Mouse (Mus musculus): ENCODE measurements around the gene Raet1d. TPM values are rescaled to one million over a fixed set of nuclear protein-coding genes. Genes with fewer than 3 reads are reported as not detected.
"Not testable (repeated sequence)": the region's sequence is repeated elsewhere in the genome, so short reads cannot be mapped to it uniquely, and the experiment has no call there.

Raet1d gene
- 7.4 TPM for polyA plus RNA-seq (2012; fragmentation: generic; extraction: Trizol)
- long read RNA-seq, experiment 1, partial matches to known transcripts = 1 of 9 reads
- long read RNA-seq, experiment 1, other reads (novel, unspliced or antisense) = 8 of 9 reads
- long read RNA-seq, experiment 2, partial matches to known transcripts = 0 of 5 reads
- long read RNA-seq, experiment 2, other reads (novel, unspliced or antisense) = 5 of 5 reads

- H3K79me3 ChIP-seq (ENCODE audit: low read depth); H3K4me3 ChIP-seq (ENCODE audit: insufficient read depth, poor library complexity, severe bottlenecking); H3K27me3 ChIP-seq (ENCODE audit: control insufficient read depth, insufficient read depth, insufficient read length); H3ac ChIP-seq (ENCODE audit: control insufficient read depth, insufficient read length, low read depth); H3K36me3 ChIP-seq (ENCODE audit: control insufficient read depth, insufficient read depth); H3K79me2 ChIP-seq (ENCODE audit: control insufficient read depth, insufficient read depth): not testable (repeated sequence)
Measured at GRCm38 (mm10) chr10:22360252-22360651, at the start of gene Raet1d. Raet1d (plus strand) TSS chr10:22360552.

- Histone ChIP-seq H3K79me3 (ENCODE audit: low read depth) (no peaks in the 10 kb centered on the region), H3K27me3 (ENCODE audit: control insufficient read depth, insufficient read depth, insufficient read length) (no peaks in the 10 kb centered on the region), H3ac (ENCODE audit: control insufficient read depth, insufficient read length, low read depth) (no peak overlapping the region), H3K36me3 (ENCODE audit: control insufficient read depth, insufficient read depth) (no peaks in the 10 kb centered on the region), H3K79me2 (ENCODE audit: control insufficient read depth, insufficient read depth) (no peaks in the 10 kb centered on the region), H3K4me3 (ENCODE audit: insufficient read depth, poor library complexity, severe bottlenecking) (no peak overlapping the region)
- TF ChIP-seq USF1 (IDR thresholded peaks at IDR 0.05; ENCODE audit: low read depth) (no peak), MYOD1 (IDR thresholded peaks at IDR 0.05; ENCODE audit: control insufficient read depth, insufficient read length, low read depth) (no peak), FOSL1 (IDR thresholded peaks at IDR 0.05; ENCODE audit: insufficient read depth, low read length, poor library complexity, severe bottlenecking) (no peak), MAX (IDR thresholded peaks at IDR 0.05) (no peak), CEBPB (IDR thresholded peaks at IDR 0.05; ENCODE audit: low read depth) (no peak), CTCF (IDR thresholded peaks at IDR 0.05; ENCODE audit: control insufficient read depth, insufficient read depth, insufficient read length) (no peak), MYOG (IDR thresholded peaks at IDR 0.05; ENCODE audit: control insufficient read depth, extremely low read depth, insufficient read length) (no peak)
Measured at GRCm38 (mm10) chr10:22322858-22323257, 37.5 kb upstream of the Raet1d start.

GRCm38 (mm10) chr10:22345721-22346120 lies 14.6 kb upstream of the Raet1d start:
- H3ac ChIP-seq (ENCODE audit: control insufficient read depth, insufficient read length, low read depth); H3K36me3 ChIP-seq (ENCODE audit: control insufficient read depth, insufficient read depth); H3K79me3 ChIP-seq (ENCODE audit: low read depth); H3K79me2 ChIP-seq (ENCODE audit: control insufficient read depth, insufficient read depth); H3K27me3 ChIP-seq (ENCODE audit: control insufficient read depth, insufficient read depth, insufficient read length); H3K4me3 ChIP-seq (ENCODE audit: insufficient read depth, poor library complexity, severe bottlenecking): not testable (repeated sequence)

GRCm38 (mm10) chr10:22353548-22354195 lies 6.7 kb upstream of the Raet1d start:
- not testable (repeated sequence) for H3K79me3 ChIP-seq (ENCODE audit: low read depth); H3K79me2 ChIP-seq (ENCODE audit: control insufficient read depth, insufficient read depth); H3K4me3 ChIP-seq (ENCODE audit: insufficient read depth, poor library complexity, severe bottlenecking); H3K27me3 ChIP-seq (ENCODE audit: control insufficient read depth, insufficient read depth, insufficient read length); H3K36me3 ChIP-seq (ENCODE audit: control insufficient read depth, insufficient read depth); H3ac ChIP-seq (ENCODE audit: control insufficient read depth, insufficient read length, low read depth)

GRCm38 (mm10) chr10:22354196-22354574 lies 6.2 kb upstream of the Raet1d start:
- not testable (repeated sequence) for H3ac ChIP-seq (ENCODE audit: control insufficient read depth, insufficient read length, low read depth); H3K36me3 ChIP-seq (ENCODE audit: control insufficient read depth, insufficient read depth); H3K79me2 ChIP-seq (ENCODE audit: control insufficient read depth, insufficient read depth); H3K27me3 ChIP-seq (ENCODE audit: control insufficient read depth, insufficient read depth, insufficient read length); H3K4me3 ChIP-seq (ENCODE audit: insufficient read depth, poor library complexity, severe bottlenecking); H3K79me3 ChIP-seq (ENCODE audit: low read depth)

GRCm38 (mm10) chr10:22357373-22357772 lies 3.0 kb upstream of the Raet1d start:
- H3K27me3 ChIP-seq (ENCODE audit: control insufficient read depth, insufficient read depth, insufficient read length); H3K79me2 ChIP-seq (ENCODE audit: control insufficient read depth, insufficient read depth); H3ac ChIP-seq (ENCODE audit: control insufficient read depth, insufficient read length, low read depth); H3K4me3 ChIP-seq (ENCODE audit: insufficient read depth, poor library complexity, severe bottlenecking); H3K79me3 ChIP-seq (ENCODE audit: low read depth); H3K36me3 ChIP-seq (ENCODE audit: control insufficient read depth, insufficient read depth): not testable (repeated sequence)

- not testable (repeated sequence) for H3K4me3 ChIP-seq (ENCODE audit: insufficient read depth, poor library complexity, severe bottlenecking); H3K27me3 ChIP-seq (ENCODE audit: control insufficient read depth, insufficient read depth, insufficient read length); H3K36me3 ChIP-seq (ENCODE audit: control insufficient read depth, insufficient read depth)
Measured at GRCm38 (mm10) chr10:22360957-22361356, 605 bp downstream of the Raet1d start.

GRCm38 (mm10) chr10:22361415-22362352 lies 1.3 kb downstream of the Raet1d start:
- H3K4me3 ChIP-seq (ENCODE audit: insufficient read depth, poor library complexity, severe bottlenecking); H3K79me3 ChIP-seq (ENCODE audit: low read depth); H3ac ChIP-seq (ENCODE audit: control insufficient read depth, insufficient read length, low read depth); H3K79me2 ChIP-seq (ENCODE audit: control insufficient read depth, insufficient read depth); H3K36me3 ChIP-seq (ENCODE audit: control insufficient read depth, insufficient read depth); H3K27me3 ChIP-seq (ENCODE audit: control insufficient read depth, insufficient read depth, insufficient read length): not testable (repeated sequence)

More at GRCm38 (mm10) chr10:22360957-22361356, 605 bp downstream of the Raet1d start:
- H3K79me2 ChIP-seq (ENCODE audit: control insufficient read depth, insufficient read depth); H3K79me3 ChIP-seq (ENCODE audit: low read depth); H3ac ChIP-seq (ENCODE audit: control insufficient read depth, insufficient read length, low read depth): not testable (repeated sequence)

- H3K79me3 ChIP-seq (ENCODE audit: low read depth); H3K79me2 ChIP-seq (ENCODE audit: control insufficient read depth, insufficient read depth); H3K4me3 ChIP-seq (ENCODE audit: insufficient read depth, poor library complexity, severe bottlenecking); H3K36me3 ChIP-seq (ENCODE audit: control insufficient read depth, insufficient read depth); H3ac ChIP-seq (ENCODE audit: control insufficient read depth, insufficient read length, low read depth); H3K27me3 ChIP-seq (ENCODE audit: control insufficient read depth, insufficient read depth, insufficient read length): not testable (repeated sequence)
Measured at GRCm38 (mm10) chr10:22362466-22362865, 2.1 kb downstream of the Raet1d start.

GRCm38 (mm10) chr10:22364915-22365314 lies 4.6 kb downstream of the Raet1d start:
- H3K27me3 ChIP-seq (ENCODE audit: control insufficient read depth, insufficient read depth, insufficient read length); H3K79me3 ChIP-seq (ENCODE audit: low read depth); H3ac ChIP-seq (ENCODE audit: control insufficient read depth, insufficient read length, low read depth); H3K4me3 ChIP-seq (ENCODE audit: insufficient read depth, poor library complexity, severe bottlenecking); H3K79me2 ChIP-seq (ENCODE audit: control insufficient read depth, insufficient read depth); H3K36me3 ChIP-seq (ENCODE audit: control insufficient read depth, insufficient read depth): not testable (repeated sequence)

Measured in C2C12 (cell line).